Comparison of ENCODE assay signal across 10 mouse cellular contexts in the genomic region with DNA sequence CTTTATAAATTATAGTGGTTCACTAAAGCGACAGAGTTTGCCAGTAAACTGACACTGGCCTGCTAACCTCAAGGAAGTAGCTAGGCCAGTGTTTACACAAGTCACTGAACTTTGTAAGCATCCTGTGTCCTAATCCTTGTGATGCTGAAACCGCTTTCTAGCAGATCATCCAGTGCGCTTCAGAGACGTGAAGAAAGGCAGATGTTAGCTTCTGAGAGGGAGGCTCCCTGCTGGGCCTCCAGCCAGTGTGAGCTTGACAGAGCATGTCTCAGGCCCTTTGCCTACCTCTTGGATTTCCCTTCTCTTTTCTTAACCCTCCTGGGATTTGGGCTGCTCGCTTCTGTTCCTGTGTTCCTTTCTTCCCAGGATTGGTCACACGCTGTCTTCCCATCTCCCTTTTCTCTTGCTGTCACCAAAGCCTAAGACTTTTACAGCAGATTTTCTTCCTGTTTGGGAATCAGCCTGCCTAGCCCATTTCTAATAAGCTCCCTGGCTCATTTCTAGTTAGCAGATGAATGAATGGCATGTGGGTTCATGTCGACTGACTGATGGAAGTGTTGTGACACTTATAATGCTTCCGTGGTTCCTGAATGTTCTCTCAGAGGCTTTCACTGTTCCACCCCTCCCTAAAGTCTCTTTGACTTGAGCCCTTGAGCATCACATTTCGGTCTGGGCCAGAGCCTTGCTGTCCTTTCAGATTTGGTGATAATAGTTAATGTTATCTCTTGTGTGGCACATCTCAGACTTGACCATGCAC.
A peak's percentile ranks its signal among the peaks of the same experiment; 100 is the strongest.
DNase-seq lines count a peak whose midpoint lies in the region; ATAC-seq and TF ChIP-seq lines count a peak whose summit lies in the region.
"Had no signal": no experiment of that assay in that cellular context is flagged by ENCODE, and none has a peak within 500 bp of the region (broad histone marks: within the 10 kb centered on the region; RNA-seq: fewer than 3 reads in every experiment).

No protein-coding gene starts in this region.

- no peak overlapping the region for H3K4me2 ChIP-seq in heart, postnatal 0 days (ENCODE audit: low read depth, low read length)
- no peak overlapping the region for H3K4me2 ChIP-seq in stomach, embryonic 15.5 days
- H3K4me2 ChIP-seq in midbrain, embryonic 15.5 days: no peak overlapping the region

- H3K36me3 ChIP-seq in heart, postnatal 0 days (replicated peaks; ENCODE audit: control insufficient read depth, insufficient read depth, low read length): no peaks in the 10 kb centered on the region
- no peaks in the 10 kb centered on the region for H3K36me3 ChIP-seq in stomach, embryonic 15.5 days
- H3K36me3 ChIP-seq in midbrain, embryonic 15.5 days (replicated peaks): no peaks in the 10 kb centered on the region

- H3K4me3 ChIP-seq in heart, postnatal 0 days (ENCODE audit: low read depth, low read length): no peak overlapping the region
- H3K4me3 ChIP-seq in stomach, embryonic 15.5 days (replicated peaks): no peak overlapping the region
- H3K4me3 ChIP-seq in midbrain, embryonic 15.5 days: no peak overlapping the region

- no peaks in the 10 kb centered on the region for H3K4me1 ChIP-seq in heart, postnatal 0 days (ENCODE audit: control insufficient read depth, insufficient read depth)
- H3K4me1 ChIP-seq in stomach, embryonic 15.5 days: 0 out of 2 replicates have a peak, but pooled peaks cover 6% of the 10 kb centered on the region
- no peaks in the 10 kb centered on the region for H3K4me1 ChIP-seq in midbrain, embryonic 15.5 days

- no peak for ATAC-seq in heart, postnatal 0 days (ENCODE audit: insufficient read depth, low read depth)
- peak; percentile 73 for ATAC-seq in stomach, embryonic 15.5 days (ENCODE audit: insufficient read depth, low FRiP score, low read depth)
- no peak for ATAC-seq in midbrain, embryonic 15.5 days (replicated peaks)

- H3K27me3 ChIP-seq in heart, postnatal 0 days (ENCODE audit: control insufficient read depth, insufficient read depth, low read length): no peaks in the 10 kb centered on the region
- no peaks in the 10 kb centered on the region for H3K27me3 ChIP-seq in stomach, embryonic 15.5 days (replicated peaks)
- no peaks in the 10 kb centered on the region for H3K27me3 ChIP-seq in midbrain, embryonic 15.5 days (replicated peaks)

- H3K27ac ChIP-seq in heart, postnatal 0 days (ENCODE audit: low read depth): peak overlapping the region; percentile 25; the same call in 1 of the 2 replicates
- peak overlapping the region; percentile 49 for H3K27ac ChIP-seq in stomach, embryonic 15.5 days
- no peak overlapping the region for H3K27ac ChIP-seq in midbrain, embryonic 15.5 days

- TF ChIP-seq CTCF in heart, postnatal 0 days (IDR thresholded peaks at IDR 0.05; ENCODE audit: low read depth): no peak

- TF ChIP-seq EP300 in heart, postnatal 0 days (IDR thresholded peaks at IDR 0.05; ENCODE audit: low read depth): no peak

- no peaks in the 10 kb centered on the region for H3K9me3 ChIP-seq in heart, postnatal 0 days (replicated peaks; ENCODE audit: control insufficient read depth, low read length)
- no peaks in the 10 kb centered on the region for H3K9me3 ChIP-seq in stomach, embryonic 15.5 days
- no peaks in the 10 kb centered on the region for H3K9me3 ChIP-seq in midbrain, embryonic 15.5 days

- 74% methylated on average over 9 of the region's 9 CpGs for WGBS in heart, postnatal 0 days
- WGBS in stomach, embryonic 15.5 days: 42% methylated on average over 9 of the region's 9 CpGs
- 73% methylated on average over 9 of the region's 9 CpGs for whole genome bisulfite sequencing in midbrain, embryonic 15.5 days

- no peak overlapping the region for H3K9ac ChIP-seq in heart, postnatal 0 days (replicated peaks; ENCODE audit: low read depth, low read length)
- H3K9ac ChIP-seq in stomach, embryonic 15.5 days: no peak overlapping the region
- no peak overlapping the region for H3K9ac ChIP-seq in midbrain, embryonic 15.5 days

- peak; percentile 35 to 59 for DNase-seq in heart, adult 9 months (ENCODE audit: low spot score in 2 of 2)
- DNase-seq in heart, postnatal 4 days: no peak
- DNase-seq in heart, postnatal 0 days (ENCODE audit: low spot score): no peak
- DNase-seq in kidney, postnatal 4 days: peak; percentile 35 to 54
- DNase-seq in urinary bladder, postnatal 25 days (ENCODE audit: low spot score): no peak
- no peak for DNase-seq in cerebellum, adult 8-10 months
- DNase-seq: cerebellum, adult 11-12 months; layer of hippocampus, postnatal 36 days had no signal

Comparison
In these comparisons a context has a peak if more than half of its experiments do, and no peak if none do; other contexts are left out.
1. DNase-seq: peak in heart, adult 9 months (2 of 2) and kidney, postnatal 4 days (2 of 2); none in heart, postnatal 4 days (single experiment), heart, postnatal 0 days (single experiment), urinary bladder, postnatal 25 days (single experiment) and cerebellum, adult 8-10 months (single experiment).